Mouse (Mus musculus): ENCODE measurements around the gene Tctex1d1.

Gene Tctex1d1

DNA sequence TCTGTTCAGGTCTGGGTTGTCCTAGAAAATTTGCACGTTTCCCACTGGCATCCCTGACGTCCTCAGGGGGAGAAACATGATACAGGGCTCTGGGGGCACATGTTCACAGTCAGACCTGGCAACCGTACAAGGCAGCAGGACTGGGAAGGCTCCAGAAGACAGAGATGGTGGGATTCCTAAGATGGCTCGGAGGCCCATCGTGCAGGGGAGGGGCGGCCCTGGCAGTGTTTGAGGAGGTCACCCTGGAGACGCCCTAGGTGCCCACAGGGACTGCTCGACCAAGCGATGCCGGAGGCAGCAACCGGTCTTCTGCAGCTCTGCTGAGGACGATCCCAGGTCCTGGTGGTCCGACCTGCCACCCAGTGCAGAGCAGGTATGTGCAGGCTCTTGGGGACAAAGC, at the start of gene Tctex1d1:
Gene Tctex1d1, plus strand, starts transcription at position 167 of the 400 bp plus-strand sequence.
- peak; percentile 46 for DNase-seq (ENCODE audit: low spot score)

DNA sequence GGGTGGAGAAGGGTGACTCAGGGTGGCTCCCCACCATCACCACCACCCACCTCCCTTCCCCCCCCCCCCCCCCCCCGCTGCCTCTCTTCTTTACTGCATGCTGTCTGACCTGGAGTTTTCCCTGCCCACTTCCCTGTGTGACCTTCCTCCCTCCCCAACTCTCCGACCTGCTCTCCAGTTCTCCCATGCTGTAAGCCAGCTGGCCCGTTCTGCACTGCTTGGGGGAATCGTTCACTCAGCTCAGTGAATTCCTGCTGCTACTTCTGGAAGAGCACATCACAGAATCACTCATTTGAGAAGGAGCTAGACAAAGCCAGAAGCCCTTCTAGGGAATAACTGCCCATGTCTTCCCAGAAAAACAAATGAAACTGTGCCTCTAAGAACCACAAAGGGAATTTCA, 48.9 kb upstream of the Tctex1d1 start:
- DNase-seq (ENCODE audit: low spot score), result no peak

DNA sequence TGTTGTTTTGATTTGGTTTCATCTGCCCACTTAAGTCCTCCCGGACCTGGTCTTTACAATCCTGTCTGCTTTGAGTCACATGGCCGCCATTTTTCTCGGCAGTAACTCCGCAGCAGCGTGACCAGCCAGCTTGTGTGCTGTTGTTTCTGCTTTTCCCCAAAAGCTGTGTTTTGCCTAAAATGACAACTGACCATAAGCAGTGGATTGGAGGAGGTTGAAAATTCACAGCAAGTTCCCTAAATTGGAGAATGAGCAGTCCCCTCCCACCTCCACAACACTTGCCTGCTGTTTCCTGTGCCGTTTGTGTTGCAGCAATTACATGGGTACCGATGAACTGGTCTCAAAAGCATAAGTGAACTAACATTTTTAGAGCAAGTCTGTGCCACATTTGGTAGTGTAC, 47.7 kb upstream of the Tctex1d1 start:
- no peak for DNase-seq (ENCODE audit: low spot score)

DNA sequence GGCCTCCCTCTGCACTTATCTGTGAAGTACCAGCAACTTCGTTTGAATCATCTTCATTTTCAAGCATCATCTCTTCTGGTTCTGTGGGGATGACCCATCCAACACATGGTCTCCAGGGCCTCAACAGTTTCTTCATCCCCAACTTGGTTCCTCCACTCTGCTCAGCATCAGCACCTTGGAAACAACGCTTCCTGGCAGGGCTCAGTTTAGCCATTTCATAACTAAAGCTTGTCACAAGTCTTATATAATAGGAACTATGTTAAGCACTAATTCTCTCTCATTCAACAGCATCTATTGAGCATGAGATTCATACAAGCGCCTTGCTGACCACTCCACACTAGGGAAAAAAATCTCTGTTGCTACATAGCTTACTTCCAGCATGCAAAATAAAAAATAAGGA, 38.1 kb upstream of the Tctex1d1 start:
- DNase-seq (ENCODE audit: low spot score), result no peak

DNA sequence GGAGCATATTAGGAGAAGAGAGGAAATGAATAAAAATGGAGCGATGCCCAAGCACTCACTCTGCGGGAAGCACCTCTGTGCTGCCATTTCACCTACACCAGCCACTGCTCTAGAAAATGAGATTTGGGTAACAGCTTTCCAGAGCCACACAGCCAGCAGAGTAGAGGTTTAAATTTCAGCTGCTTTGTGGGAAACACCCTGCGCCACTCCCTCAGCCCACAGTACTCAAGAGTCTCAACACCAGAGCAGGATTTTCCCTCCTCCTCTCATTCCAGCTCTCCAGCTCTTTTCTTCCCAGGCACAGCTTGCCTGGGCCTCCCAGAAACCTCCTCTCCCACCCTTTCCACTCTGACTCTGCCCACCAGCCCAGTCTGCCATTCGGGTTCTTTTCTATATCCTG, 37.7 kb upstream of the Tctex1d1 start:
- no peak for DNase-seq (ENCODE audit: low spot score)

DNA sequence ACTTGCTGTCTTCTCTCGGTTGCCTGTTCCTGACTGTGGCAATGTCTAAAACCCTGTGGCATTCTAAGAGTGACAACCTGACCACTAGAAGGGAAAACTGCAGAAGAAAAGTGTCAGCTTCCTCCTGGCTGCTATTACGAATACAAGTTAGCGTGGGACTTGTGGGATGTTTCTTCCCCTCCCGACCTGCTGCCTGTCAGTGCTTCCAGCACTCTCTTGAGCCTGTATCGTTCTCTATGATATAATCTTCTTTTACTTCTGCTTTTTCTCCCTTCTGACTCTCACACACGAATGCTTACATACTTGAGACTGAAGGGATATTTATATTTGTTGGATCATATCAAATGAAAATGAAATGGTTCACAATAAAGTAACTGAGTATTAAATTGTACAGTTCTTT, 34.1 kb upstream of the Tctex1d1 start:
- no peak for DNase-seq (ENCODE audit: low spot score)

DNA sequence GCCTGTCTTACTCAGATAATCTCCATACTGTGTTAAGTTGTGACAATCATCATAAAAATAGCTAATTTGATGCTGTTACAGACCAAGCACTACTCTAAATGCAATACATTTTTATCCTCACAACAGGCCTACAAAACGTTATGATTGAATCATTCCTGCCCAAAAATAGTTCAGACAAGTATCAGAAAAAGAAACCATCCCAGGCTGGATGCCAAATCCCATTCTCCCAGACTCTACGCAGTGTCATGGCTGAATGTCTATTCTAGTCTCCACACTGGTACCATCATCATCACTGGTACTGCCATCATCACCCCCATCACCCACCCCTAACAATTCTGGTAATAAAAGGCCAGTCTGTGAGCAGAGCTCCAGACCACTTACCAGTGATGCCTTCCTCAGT, 25.9 kb upstream of the Tctex1d1 start:
- DNase-seq (ENCODE audit: low spot score), result no peak

DNA sequence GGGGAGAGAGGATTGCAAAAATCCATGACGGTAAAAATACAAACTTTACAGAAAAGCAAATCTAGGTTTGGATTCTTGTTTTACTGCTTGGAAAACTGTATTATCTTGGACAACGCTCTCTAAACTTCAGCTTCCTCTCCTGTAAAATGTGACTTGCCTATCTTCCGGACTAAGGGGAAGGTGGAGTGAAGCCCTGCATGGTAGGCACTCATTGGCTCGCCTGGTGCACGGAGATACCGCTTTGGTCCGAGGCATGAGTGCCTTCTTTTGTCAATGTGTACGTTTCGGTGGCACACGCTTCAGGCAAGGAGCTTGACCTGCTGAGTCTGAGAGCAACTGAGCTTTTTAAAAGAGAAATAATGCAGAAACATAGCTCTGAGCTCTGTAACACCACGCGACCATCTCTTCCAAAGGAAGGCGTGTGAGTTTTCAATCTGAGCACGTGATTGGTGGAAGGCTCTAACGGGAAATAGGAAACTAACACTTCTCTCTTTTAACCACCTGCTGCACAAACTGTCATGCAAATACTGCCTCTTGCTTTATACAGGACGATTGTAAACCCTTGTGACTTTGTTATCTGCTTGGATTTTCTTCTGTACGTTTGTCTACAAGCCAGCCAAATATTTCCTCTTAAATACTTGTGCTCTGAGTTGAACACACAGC, 23.0 kb upstream of the Tctex1d1 start:
- DNase-seq (ENCODE audit: low spot score), result no peak

DNA sequence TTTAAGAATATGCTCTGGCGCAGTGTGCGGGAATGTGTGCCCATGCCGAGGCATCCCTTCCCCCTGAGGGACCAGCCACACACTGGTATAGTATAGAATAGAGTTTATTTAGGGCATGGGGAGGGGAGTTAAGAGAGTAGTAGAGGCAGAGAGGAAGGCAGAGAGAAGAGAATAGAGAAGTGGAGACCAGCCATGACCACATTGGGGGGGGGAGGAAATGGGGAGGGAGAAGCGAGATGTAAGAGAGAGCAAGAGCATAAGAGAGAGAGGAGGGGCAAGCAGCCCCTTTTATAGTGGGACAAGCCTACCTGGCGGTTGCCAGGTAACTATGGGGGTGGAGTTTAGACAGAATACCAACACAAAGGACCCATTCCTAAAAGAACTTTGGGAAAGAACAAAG, 19.0 kb upstream of the Tctex1d1 start:
- DNase-seq (ENCODE audit: low spot score), result no peak

DNA sequence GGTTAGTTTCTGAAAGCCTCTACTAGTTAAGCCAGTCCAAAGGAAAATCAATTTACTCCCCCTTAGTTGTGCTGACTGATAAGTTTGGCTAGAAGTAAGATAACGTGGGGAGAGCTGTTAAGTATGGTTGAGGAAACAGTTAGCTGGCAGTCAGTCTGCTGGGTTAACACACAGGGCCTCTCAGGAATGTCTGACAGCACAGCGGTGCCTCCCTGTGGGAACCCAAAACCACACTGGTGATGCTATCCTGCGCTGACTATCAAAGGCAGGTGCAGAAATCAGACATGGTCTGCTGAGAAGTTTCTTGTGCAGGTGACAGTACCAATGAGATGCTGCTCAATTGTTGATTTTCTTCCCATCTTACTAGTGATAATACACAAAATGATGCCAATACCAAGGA, 14.2 kb upstream of the Tctex1d1 start:
- no peak for DNase-seq (ENCODE audit: low spot score)

DNA sequence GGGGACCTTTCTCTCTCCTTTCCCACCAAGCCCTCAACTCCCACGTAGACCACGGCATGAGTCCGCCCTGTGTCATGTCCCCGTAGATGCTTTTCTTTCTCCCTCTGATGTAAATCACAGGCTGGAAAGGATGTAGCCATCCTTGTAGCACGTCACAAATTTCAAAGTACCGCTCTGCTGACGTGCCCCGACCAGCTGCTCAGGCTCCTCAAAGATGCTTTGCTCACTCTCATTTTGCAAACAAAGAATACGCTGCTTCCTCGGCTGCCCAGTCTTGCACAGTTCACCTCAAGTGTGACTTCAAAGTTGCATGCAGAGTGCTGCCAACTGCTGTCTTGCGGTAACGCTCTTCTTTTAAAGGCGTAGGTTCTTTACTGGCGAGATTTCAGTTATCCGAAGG, 10.6 kb upstream of the Tctex1d1 start:
- no peak for DNase-seq (ENCODE audit: low spot score)

DNA sequence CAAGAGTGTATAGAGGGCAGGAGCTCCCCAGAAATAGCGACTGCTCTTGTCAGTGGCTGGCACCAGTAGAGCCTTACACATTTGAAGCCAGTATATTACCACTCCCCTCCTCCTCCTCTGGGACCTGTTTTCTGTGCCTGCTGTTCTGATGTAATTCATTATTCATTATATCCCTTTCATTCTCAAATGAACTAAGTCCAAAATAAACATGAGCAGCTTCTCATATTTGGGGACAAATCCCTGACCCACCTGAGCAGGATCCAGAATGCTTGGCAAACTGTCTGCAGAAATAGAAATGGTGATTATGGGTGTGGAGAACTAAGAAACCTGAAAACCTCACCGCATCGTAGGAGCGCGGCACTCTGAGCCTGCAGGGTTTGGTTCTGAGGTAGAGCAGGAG, 8.8 kb upstream of the Tctex1d1 start:
- no peak for DNase-seq (ENCODE audit: low spot score)

DNA sequence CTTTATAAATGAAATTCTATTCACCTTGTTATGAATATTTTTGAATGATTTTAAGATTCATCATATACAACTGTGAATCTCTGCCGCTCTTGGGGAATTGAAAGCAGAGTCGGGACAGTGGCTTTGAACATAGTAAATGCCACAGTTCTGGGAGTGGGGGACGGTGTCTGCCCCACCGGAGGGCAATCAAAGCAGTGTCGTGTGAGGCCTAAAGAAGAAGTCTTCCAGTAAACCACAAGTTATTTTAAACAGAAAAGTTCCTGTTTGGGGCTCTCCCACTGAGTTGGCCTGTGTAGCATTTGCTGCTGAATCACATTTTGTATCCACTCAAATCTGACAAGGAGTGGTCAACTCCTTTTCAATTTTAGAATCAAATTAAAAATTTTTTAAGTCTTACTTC, 7.2 kb upstream of the Tctex1d1 start:
- DNase-seq (ENCODE audit: low spot score), result no peak

DNA sequence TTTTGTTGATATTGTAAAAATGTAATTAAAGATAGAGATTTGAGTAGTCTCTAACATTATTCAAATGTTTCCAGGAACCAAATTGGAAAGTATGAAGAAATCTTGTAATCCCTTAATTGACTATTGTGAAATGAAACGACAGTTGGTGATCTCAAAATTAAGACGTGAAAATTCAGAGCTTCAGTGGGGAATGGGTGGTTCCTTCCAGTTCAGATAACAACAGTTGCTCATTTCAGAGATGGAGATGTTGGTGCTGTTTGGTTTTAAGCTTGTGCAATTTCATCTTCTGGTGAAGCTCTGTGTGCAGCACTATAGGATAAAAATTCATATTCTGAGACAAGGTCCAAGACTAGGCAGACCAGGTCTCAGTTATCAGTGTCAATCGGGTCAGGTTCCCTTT, 6.3 kb upstream of the Tctex1d1 start:
- no peak for DNase-seq (ENCODE audit: low spot score)

DNA sequence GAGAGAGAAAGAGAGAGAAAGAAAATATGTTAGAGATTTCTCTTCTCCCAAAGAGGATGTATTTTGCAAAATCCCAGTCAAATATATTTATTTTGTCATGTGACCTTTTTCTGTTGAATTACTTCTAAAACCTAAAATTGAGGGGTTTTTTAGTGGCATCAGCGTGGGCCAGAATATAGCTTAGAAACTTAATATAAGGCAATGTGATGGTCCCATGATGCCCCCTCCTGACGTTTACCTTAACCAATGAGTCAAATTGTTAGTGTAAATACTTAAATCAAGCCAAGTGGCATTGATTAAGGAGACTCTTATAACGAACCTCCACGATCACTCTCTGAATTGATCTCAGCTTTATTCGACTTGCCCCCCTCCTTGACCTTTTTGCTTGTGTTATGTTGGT, 4.2 kb upstream of the Tctex1d1 start:
- no peak for DNase-seq (ENCODE audit: low spot score)

DNA sequence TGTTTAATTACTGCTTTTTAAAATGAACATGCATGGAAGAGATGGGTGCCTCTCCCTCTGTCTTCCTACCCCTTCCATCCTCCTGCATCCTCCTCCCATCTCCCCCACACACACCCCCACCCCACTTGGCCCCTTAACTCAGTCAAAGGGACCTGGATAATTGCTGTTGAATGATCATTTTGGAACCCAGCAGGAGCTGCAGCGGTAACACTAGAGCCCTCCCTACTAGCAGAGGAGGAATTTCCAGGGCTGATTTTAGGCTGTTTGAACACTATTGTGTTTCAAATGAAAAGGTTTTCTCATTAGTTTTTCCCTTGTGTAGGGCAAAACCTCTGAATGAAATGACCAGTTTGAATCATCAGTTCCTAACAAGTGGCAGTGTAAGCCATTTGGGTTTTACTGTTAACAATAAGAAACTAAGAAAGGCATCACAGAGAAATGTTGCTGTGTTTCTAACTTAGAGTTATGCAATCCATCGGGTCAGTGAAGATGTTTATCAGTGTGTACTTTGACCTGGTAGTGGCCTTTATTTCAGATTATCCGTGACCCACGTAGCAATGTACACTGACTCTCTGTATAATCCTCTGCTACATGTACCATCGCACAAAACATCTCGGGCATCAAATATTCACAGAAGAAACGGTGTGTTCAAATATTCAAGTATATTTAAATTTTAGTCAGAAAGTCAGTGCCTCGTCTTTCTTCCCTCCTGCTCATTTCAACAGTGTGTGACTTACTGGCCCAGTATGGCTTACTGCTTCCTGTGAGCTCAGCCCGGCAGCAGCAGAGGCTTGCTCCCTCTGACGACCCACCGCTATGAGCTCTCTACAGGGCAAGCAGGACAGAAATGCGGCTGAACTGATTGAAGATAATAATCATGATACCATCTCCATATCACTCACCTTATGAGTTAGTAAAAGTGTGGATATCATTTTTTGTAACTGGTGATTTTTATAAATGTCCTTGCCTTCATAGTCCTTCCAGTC, 1.8 kb upstream of the Tctex1d1 start:
- peak; percentile 54 for DNase-seq (ENCODE audit: low spot score)

DNA sequence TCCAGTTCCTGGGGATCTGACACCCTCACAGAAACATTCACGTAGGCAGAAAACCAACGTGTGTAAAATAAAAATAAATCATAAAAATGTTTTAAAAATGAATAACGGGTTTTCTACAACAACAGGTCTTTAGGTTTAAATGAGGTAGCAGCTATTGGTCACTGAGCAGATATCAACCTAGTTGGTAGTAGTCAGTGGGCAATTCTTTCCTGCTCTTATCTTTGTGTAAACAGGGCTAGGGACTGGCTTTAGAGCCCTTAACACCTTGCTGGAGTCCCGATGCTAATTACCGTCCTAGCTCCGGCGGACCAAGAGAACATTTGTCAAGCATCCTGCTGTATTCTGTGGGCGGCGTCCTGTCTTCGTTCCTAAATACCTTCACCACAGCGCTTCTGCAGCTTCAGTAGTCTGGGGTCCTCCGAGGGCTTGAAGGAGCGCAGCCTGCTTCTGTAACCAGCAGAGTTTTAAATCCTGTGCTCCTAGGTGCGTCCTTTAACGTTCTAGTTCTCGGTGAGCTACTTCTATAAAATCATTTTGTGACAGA, 556 bp upstream of the Tctex1d1 start:
- peak; percentile 31 for DNase-seq (ENCODE audit: low spot score)

DNA sequence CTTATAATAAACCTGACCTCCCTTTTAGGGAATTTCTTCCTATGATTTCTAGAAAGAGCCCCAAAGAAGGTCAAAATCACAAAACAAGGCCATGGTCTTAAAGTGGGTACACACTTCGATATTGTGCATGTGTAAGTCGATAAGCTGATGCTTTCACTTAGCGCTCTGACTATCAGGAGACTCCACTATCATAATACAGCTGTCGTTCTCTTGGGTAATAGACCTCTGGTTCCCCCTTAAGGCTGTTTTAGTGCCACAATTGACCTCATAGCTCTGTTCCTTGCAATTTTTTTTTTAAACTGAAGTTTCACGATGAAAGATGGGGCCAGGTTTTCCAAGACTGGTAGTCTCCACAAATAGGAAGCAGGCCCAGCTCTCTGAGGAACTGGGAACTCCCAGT, 979 bp downstream of the Tctex1d1 start:
- DNase-seq (ENCODE audit: low spot score), result no peak

DNA sequence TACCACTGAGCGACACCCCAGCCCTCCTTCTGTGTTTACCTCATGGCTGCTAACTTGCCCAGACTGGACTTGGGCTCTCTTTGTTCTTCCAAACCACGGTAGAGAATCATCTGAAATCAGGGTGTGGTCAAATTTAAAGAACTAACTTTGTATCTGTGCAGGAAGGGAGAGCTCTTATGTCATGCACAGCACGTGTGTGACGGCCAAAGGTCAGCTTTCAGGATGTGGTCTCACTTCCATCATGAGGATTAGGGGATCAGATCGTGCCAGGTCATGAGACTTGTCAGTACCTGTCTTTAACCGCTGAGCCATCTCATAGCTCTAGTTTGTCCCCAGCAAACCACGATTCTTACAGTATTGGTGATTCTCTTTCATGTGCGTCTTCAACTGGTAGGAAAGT, 3.3 kb downstream of the Tctex1d1 start:
- DNase-seq (ENCODE audit: low spot score), result no peak

DNA sequence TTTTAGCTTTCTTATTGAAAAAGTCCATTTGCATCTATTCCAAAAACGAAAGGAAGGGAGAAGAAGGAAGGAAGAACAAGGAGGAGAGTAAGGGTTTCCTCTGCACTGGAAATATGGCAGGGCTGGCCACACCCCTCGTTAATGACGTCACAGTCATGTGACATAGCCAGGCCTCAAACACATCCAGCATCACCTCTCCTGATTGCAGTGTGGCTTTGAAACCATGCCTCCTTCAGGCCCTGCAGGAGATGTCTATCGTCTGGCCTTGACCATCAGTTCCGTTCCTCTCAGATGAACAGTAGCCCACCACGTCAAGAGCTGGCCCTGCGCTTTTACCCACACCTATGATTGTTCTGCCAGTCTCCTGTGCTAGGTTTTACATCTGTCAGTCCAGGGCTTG, 7.8 kb downstream of the Tctex1d1 start:
- DNase-seq (ENCODE audit: low spot score), result no peak

DNA sequence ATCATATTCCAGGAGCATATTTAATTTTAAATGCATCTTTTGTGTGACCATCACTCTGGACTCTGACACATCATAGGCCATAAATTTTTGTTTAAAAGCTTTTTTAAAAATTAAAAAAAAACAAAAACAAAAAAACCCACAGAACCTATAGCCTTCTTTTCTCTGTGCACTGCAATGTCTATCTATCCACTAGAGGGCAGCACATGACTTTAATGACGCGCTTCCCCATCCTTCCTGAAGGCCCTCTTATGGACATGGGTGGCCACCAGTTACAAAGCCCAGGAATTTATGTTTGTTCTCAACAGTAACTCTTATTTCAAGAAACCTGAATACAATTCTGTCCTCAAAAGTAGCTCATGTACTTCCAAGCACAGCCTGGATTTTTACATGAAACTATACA, 8.5 kb downstream of the Tctex1d1 start:
- peak; percentile 87 for DNase-seq (ENCODE audit: low spot score)

DNA sequence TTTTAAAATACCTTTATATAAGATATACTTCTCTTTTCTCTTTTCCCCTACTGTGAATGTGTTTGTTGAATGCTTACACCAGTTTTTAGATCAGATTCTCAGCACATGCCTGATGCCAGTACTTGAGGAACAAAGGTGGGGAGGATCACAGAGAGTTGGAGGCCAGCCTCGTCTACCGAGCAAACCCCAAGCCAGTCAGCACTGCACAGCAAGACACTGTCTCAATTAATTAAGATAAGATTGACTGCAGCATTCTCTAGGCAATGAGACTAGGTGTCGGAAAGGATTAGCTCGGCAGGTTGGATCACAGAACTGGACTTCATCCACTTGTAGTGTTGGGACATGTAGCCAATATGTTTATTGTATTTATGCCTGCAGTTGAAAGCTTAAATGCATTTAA, 8.9 kb downstream of the Tctex1d1 start:
- DNase-seq (ENCODE audit: low spot score), result no peak

DNA sequence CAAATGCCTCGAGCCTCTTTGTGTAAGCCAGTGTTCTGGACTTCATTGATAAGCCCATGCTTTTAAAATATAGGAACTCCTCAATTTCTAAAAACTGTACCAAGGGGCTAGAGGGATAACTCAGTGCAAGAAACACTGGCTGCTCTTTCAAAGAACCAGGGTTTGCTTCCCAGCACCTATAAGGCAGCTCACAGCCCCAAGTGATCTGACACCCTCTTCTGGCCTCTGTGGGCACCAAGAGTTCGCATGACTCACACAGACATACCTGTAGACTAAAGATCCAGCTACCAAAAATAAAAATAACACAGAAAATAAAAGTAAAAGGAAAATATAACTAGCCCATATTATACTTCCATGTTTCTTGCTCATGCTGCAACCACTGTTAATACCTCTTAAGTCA, 9.3 kb downstream of the Tctex1d1 start:
- DNase-seq (ENCODE audit: low spot score), result no peak

All from embryo, embryonic 10 days (tissue).